Mouse (Mus musculus) limb, embryonic 10.5 days (tissue): ENCODE data around the gene Stxbp3. TPM values are rescaled to one million over a fixed set of nuclear protein-coding genes. Genes with fewer than 3 reads are reported as not detected.

Experiments
- DNase-seq: peaks from one replicate; pipeline ENCODE4 v3.0.0-alpha.2; 2017; ENCODE audit warnings: low spot score
- H3K27ac ChIP-seq: fragments of 300-500 bp; sonication (generic); 2 replicates; pipeline ENCODE4 v1.5.1; 2016; ENCODE audit warnings: mild to moderate bottlenecking
- H3K27me3 ChIP-seq: fragments of 300-500 bp; sonication (generic); 2 replicates; pipeline ENCODE4 v1.6.1; 2016; ENCODE audit warnings: low read depth, mild to moderate bottlenecking; ENCODE audit not compliant: poor library complexity, severe bottlenecking
- H3K36me3 ChIP-seq: fragments of 300-500 bp; sonication (generic); 2 replicates; pipeline ENCODE4 v1.6.1; 2016; ENCODE audit warnings: mild to moderate bottlenecking, moderate library complexity
- H3K4me1 ChIP-seq: fragments of 300-500 bp; sonication (generic); 2 replicates; pipeline ENCODE4 v1.6.1; 2016
- H3K4me3 ChIP-seq: fragments of 300-500 bp; sonication (generic); 2 replicates; pipeline ENCODE4 v1.5.1; 2016; ENCODE audit warnings: mild to moderate bottlenecking, moderate library complexity
- H3K9me3 ChIP-seq: fragments of 300-500 bp; sonication (generic); replicated peaks from 2 replicates; pipeline ENCODE4 v1.6.1; 2016; ENCODE audit warnings: mild to moderate bottlenecking
- WGBS: fragments of 180-500 bp; shearing (Covaris S2); methylation state at CpG from one replicate; pipeline ENCODE4 v1.1.7; 2016; 5-methylcytosine and 5-hydroxymethylcytosine counted together
- polyA plus RNA-seq: library from polyadenylated mRNA; unstranded; fragments of >200 nt; fragmentation: Nextera tagmentation; extraction: Ambion mirVana; gene quantifications from 2 replicates; pipeline ENCODE4 v1.2.1, GENCODE M21; 2016

Gene Stxbp3
- polyA plus RNA-seq, 1 experiment from 2014 or later = 24.6 TPM

GRCm38 (mm10) chr3:108766943-108767342 lies 73.4 kb downstream of the Stxbp3 start:
- no peaks in the 10 kb centered on the region for H3K36me3 ChIP-seq

GRCm38 (mm10) chr3:108765476-108765875 lies 74.8 kb downstream of the Stxbp3 start:
- Histone ChIP-seq H3K36me3 (no peaks in the 10 kb centered on the region), H3K4me1 (peaks cover 16% of the 10 kb centered on the region), H3K27me3 (0 out of 2 replicates have a peak, but pooled peaks cover 3% of the 10 kb centered on the region), H3K27ac (no peak overlapping the region), H3K4me3 (no peak overlapping the region), H3K9me3 (no peaks in the 10 kb centered on the region)
- WGBS = 88% methylated on average over 7 of the region's 7 CpGs
- no peak for DNase-seq

More at GRCm38 (mm10) chr3:108766943-108767342, 73.4 kb downstream of the Stxbp3 start:
- H3K4me1 ChIP-seq = peaks cover 24% of the 10 kb centered on the region
- H3K27ac ChIP-seq = no peak overlapping the region
- WGBS = 92% methylated on average over 7 of the region's 7 CpGs
- 0 out of 2 replicates have a peak, but pooled peaks cover 3% of the 10 kb centered on the region for H3K27me3 ChIP-seq
- DNase-seq = no peak
- H3K9me3 ChIP-seq = no peaks in the 10 kb centered on the region
- no peak overlapping the region for H3K4me3 ChIP-seq

GRCm38 (mm10) chr3:108764976-108765375 lies 75.3 kb downstream of the Stxbp3 start:
- peaks cover 12% of the 10 kb centered on the region for H3K4me1 ChIP-seq
- no peak overlapping the region for H3K27ac ChIP-seq
- WGBS = 71% methylated on average over 7 of the region's 7 CpGs
- H3K4me3 ChIP-seq = no peak overlapping the region
- no peaks in the 10 kb centered on the region for H3K9me3 ChIP-seq
- H3K36me3 ChIP-seq = no peaks in the 10 kb centered on the region
- no peak for DNase-seq
- H3K27me3 ChIP-seq = 0 out of 2 replicates have a peak, but pooled peaks cover 3% of the 10 kb centered on the region

GRCm38 (mm10) chr3:108763691-108764090 lies 76.6 kb downstream of the Stxbp3 start:
- Histone ChIP-seq H3K9me3 (no peaks in the 10 kb centered on the region), H3K27ac (no peak overlapping the region), H3K36me3 (no peaks in the 10 kb centered on the region), H3K27me3 (0 out of 2 replicates have a peak, but pooled peaks cover 3% of the 10 kb centered on the region), H3K4me1 (peaks cover 1% of the 10 kb centered on the region), H3K4me3 (no peak overlapping the region)
- no peak for DNase-seq
- 89% methylated on average over 2 of the region's 2 CpGs for WGBS

- H3K4me3 ChIP-seq = no peak overlapping the region
- 0 out of 2 replicates have a peak, but pooled peaks cover 3% of the 10 kb centered on the region for H3K27me3 ChIP-seq
- no peaks in the 10 kb centered on the region; the same call in 1 of the 2 replicates for H3K4me1 ChIP-seq
- no peak for DNase-seq
- H3K36me3 ChIP-seq = no peaks in the 10 kb centered on the region
- no peaks in the 10 kb centered on the region for H3K9me3 ChIP-seq
- 80% methylated on average over 7 of the region's 7 CpGs for WGBS
- H3K27ac ChIP-seq = no peak overlapping the region
These were observed 77.7 kb downstream of the Stxbp3 start for GRCm38 (mm10) chr3:108762597-108763111.

GRCm38 (mm10) chr3:108759566-108760420 lies 80.5 kb downstream of the Stxbp3 start:
- Histone ChIP-seq H3K9me3 (no peaks in the 10 kb centered on the region), H3K4me3 (no peak overlapping the region), H3K27ac (no peak overlapping the region), H3K36me3 (no peaks in the 10 kb centered on the region), H3K4me1 (no peaks in the 10 kb centered on the region; the same call in 1 of the 2 replicates), H3K27me3 (no peaks in the 10 kb centered on the region)
- DNase-seq = no peak
- 88% methylated on average over 11 of the region's 11 CpGs for WGBS

- WGBS = 73% methylated on average over 9 of the region's 9 CpGs
These were observed 82.8 kb downstream of the Stxbp3 start for GRCm38 (mm10) chr3:108757570-108757969.

GRCm38 (mm10) chr3:108756131-108756530 lies 84.2 kb downstream of the Stxbp3 start:
- whole genome bisulfite sequencing = 88% methylated on average over 1 of the region's 1 CpGs
- no peak for DNase-seq
- no peak overlapping the region for H3K27ac ChIP-seq
- H3K36me3 ChIP-seq = no peaks in the 10 kb centered on the region
- no peaks in the 10 kb centered on the region for H3K9me3 ChIP-seq
- peaks cover 8% of the 10 kb centered on the region for H3K4me1 ChIP-seq
- no peaks in the 10 kb centered on the region for H3K27me3 ChIP-seq
- no peak overlapping the region for H3K4me3 ChIP-seq

More at GRCm38 (mm10) chr3:108757570-108757969, 82.8 kb downstream of the Stxbp3 start:
- no peak for DNase-seq
- Histone ChIP-seq H3K4me1 (no peaks in the 10 kb centered on the region), H3K27ac (no peak overlapping the region), H3K36me3 (no peaks in the 10 kb centered on the region), H3K4me3 (no peak overlapping the region), H3K9me3 (no peaks in the 10 kb centered on the region), H3K27me3 (no peaks in the 10 kb centered on the region)

- no peak for DNase-seq
- peaks cover 10% of the 10 kb centered on the region for H3K4me1 ChIP-seq
- H3K36me3 ChIP-seq = no peaks in the 10 kb centered on the region
- no peak overlapping the region for H3K27ac ChIP-seq
- no peaks in the 10 kb centered on the region for H3K9me3 ChIP-seq
- no peak overlapping the region for H3K4me3 ChIP-seq
- WGBS = 88% methylated on average over 2 of the region's 2 CpGs
- H3K27me3 ChIP-seq = no peaks in the 10 kb centered on the region
These were observed 84.8 kb downstream of the Stxbp3 start for GRCm38 (mm10) chr3:108755542-108755941.

- Histone ChIP-seq H3K27ac (no peak overlapping the region), H3K27me3 (no peaks in the 10 kb centered on the region), H3K4me1 (peaks cover 10% of the 10 kb centered on the region), H3K36me3 (no peaks in the 10 kb centered on the region), H3K9me3 (no peaks in the 10 kb centered on the region), H3K4me3 (no peak overlapping the region)
- 84% methylated on average over 1 of the region's 1 CpGs for WGBS
- no peak for DNase-seq
These were observed 85.8 kb downstream of the Stxbp3 start for GRCm38 (mm10) chr3:108754541-108754940.

GRCm38 (mm10) chr3:108751691-108752090 lies 88.6 kb downstream of the Stxbp3 start:
- 88% methylated on average over 6 of the region's 6 CpGs for whole genome bisulfite sequencing
- no peak for DNase-seq
- no peaks in the 10 kb centered on the region for H3K9me3 ChIP-seq
- peak overlapping the region; percentile 21; the same call in 1 of the 2 replicates for H3K27ac ChIP-seq
- H3K4me1 ChIP-seq = peaks cover 10% of the 10 kb centered on the region
- H3K27me3 ChIP-seq = no peaks in the 10 kb centered on the region
- H3K4me3 ChIP-seq = no peak overlapping the region
- H3K36me3 ChIP-seq = no peaks in the 10 kb centered on the region

- no peak overlapping the region for H3K27ac ChIP-seq
- 54% methylated on average over 6 of the region's 6 CpGs for WGBS
- no peaks in the 10 kb centered on the region for H3K27me3 ChIP-seq
- no peak overlapping the region for H3K4me3 ChIP-seq
- no peak for DNase-seq
- H3K9me3 ChIP-seq = no peaks in the 10 kb centered on the region
- H3K36me3 ChIP-seq = no peaks in the 10 kb centered on the region
- H3K4me1 ChIP-seq = peaks cover 12% of the 10 kb centered on the region
These were observed 89.3 kb downstream of the Stxbp3 start for GRCm38 (mm10) chr3:108751061-108751460.

GRCm38 (mm10) chr3:108744060-108744459 lies 96.3 kb downstream of the Stxbp3 start:
- WGBS = 84% methylated on average over 4 of the region's 4 CpGs

More at GRCm38 (mm10) chr3:108744060-108744459, 96.3 kb downstream of the Stxbp3 start:
- Histone ChIP-seq H3K36me3 (no peaks in the 10 kb centered on the region), H3K27ac (no peak overlapping the region), H3K4me1 (peaks cover 36% of the 10 kb centered on the region), H3K27me3 (no peaks in the 10 kb centered on the region), H3K4me3 (no peak overlapping the region), H3K9me3 (no peaks in the 10 kb centered on the region)
- no peak for DNase-seq
